Mouse (Mus musculus) CH12.LX (cell line): ENCODE measurements around the gene Tmem100.

Source experiments
- CTCF ChIP-seq, 2 experiments: IDR thresholded peaks in 1 of 2; conservative IDR thresholded peaks in 1 of 2; 2 replicates each; pipeline ENCODE4 v1.5.1; 2011 to 2012; ENCODE audit warnings: low read depth in 2 of 2, low read length in 2 of 2, improper control_type of control experiment in 1 of 2, inconsistent platforms in 1 of 2, mild to moderate bottlenecking in 1 of 2, moderate library complexity in 1 of 2
- JUND ChIP-seq: conservative IDR thresholded peaks from 2 replicates; pipeline ENCODE4 v1.6.1; 2011; ENCODE audit warnings: low read depth, low read length, improper control_type of control experiment
- POLR2A ChIP-seq: IDR thresholded peaks from 2 replicates; pipeline ENCODE4 v1.6.1; 2011; ENCODE audit warnings: low read depth, mild to moderate bottlenecking, improper control_type of control experiment, low read length
- RCOR1 ChIP-seq: conservative IDR thresholded peaks from 2 replicates; pipeline ENCODE4 v1.6.1; 2012; ENCODE audit warnings: low read depth, mild to moderate bottlenecking, inconsistent platforms, low read length, improper control_type of control experiment

- TF ChIP-seq JUND (peak; percentile 34; the same call in 1 of the 2 replicates), CTCF (conservative IDR thresholded peaks at IDR 0.05 in 1 of 2, IDR thresholded peaks at IDR 0.05 in 1 of 2; ENCODE audit: low read depth in 2 of 2, low read length in 2 of 2) (no peak), RCOR1 (no peak), POLR2A (no peak)
These were observed 44.7 kb upstream of the Tmem100 start for GRCm38 (mm10) chr11:89985200-89986187.
